In genomic region chr11:66258851-66259250, GRCm38 (mm10) we compare ENCODE assay signal across 9 mouse cellular contexts.
A peak's percentile ranks its signal among the peaks of the same experiment; 100 is the strongest.
DNase-seq lines count a peak whose midpoint lies in the region; ATAC-seq and TF ChIP-seq lines count a peak whose summit lies in the region.
"Had no signal": no experiment of that assay in that cellular context is flagged by ENCODE, and none has a peak within 500 bp of the region (broad histone marks: within the 10 kb centered on the region; RNA-seq: fewer than 3 reads in every experiment).

No protein-coding gene starts in this region.

- H3K27me3 ChIP-seq in forebrain, embryonic 10.5 days (ENCODE audit: poor library complexity, severe bottlenecking) = no peaks in the 10 kb centered on the region
- no peaks in the 10 kb centered on the region for H3K27me3 ChIP-seq in forebrain, postnatal 0 days (ENCODE audit: insufficient read depth, low read length)
- no peaks in the 10 kb centered on the region for H3K27me3 ChIP-seq in neural tube, embryonic 15.5 days (replicated peaks)
- no peaks in the 10 kb centered on the region for H3K27me3 ChIP-seq in stomach, postnatal 0 days (ENCODE audit: control insufficient read depth, insufficient read depth, low read length)
- H3K27me3 ChIP-seq: embryonic facial prominence, embryonic 15.5 days had no signal

- H3K4me2 ChIP-seq in forebrain, postnatal 0 days (ENCODE audit: low read depth) = no peak overlapping the region
- H3K4me2 ChIP-seq in neural tube, embryonic 15.5 days = no peak overlapping the region
- no peak overlapping the region for H3K4me2 ChIP-seq in stomach, postnatal 0 days (replicated peaks; ENCODE audit: low read depth)
- H3K4me2 ChIP-seq: embryonic facial prominence, embryonic 15.5 days had no signal

- ATAC-seq in forebrain, postnatal 0 days = no peak
- no peak for ATAC-seq in neural tube, embryonic 15.5 days (ENCODE audit: low FRiP score)
- ATAC-seq in stomach, postnatal 0 days (ENCODE audit: low FRiP score, low TSS enrichment) = no peak

- no peak overlapping the region for H3K27ac ChIP-seq in forebrain, embryonic 10.5 days
- H3K27ac ChIP-seq in forebrain, postnatal 0 days (ENCODE audit: low read depth, low read length) = no peak overlapping the region
- no peak overlapping the region for H3K27ac ChIP-seq in neural tube, embryonic 15.5 days (replicated peaks)
- H3K27ac ChIP-seq in stomach, postnatal 0 days (replicated peaks) = no peak overlapping the region
- H3K27ac ChIP-seq: embryonic facial prominence, embryonic 15.5 days had no signal

- WGBS in forebrain, embryonic 10.5 days = 17% methylated on average over 3 of the region's 3 CpGs
- 23% methylated on average over 3 of the region's 3 CpGs for WGBS in forebrain, postnatal 0 days
- 45% methylated on average over 3 of the region's 3 CpGs for WGBS in neural tube, embryonic 15.5 days
- WGBS in stomach, postnatal 0 days = 11% methylated on average over 3 of the region's 3 CpGs

- H3K4me3 ChIP-seq in forebrain, embryonic 10.5 days = no peak overlapping the region
- H3K4me3 ChIP-seq in forebrain, postnatal 0 days (ENCODE audit: low read depth, low read length) = no peak overlapping the region
- H3K4me3 ChIP-seq in neural tube, embryonic 15.5 days (replicated peaks) = no peak overlapping the region
- no peak overlapping the region for H3K4me3 ChIP-seq in stomach, postnatal 0 days (ENCODE audit: low read depth, low read length)
- H3K4me3 ChIP-seq: embryonic facial prominence, embryonic 15.5 days had no signal

- peak; percentile 47 for DNase-seq in forebrain, embryonic 10.5 days (ENCODE audit: extremely low spot score, low spot score)
- no peak for DNase-seq in forebrain, postnatal 0 days
- DNase-seq in neural tube, embryonic 10.5 days (ENCODE audit: extremely low spot score, low spot score) = peak; percentile 66
- DNase-seq in kidney, postnatal 14 days = peak; percentile 53
- DNase-seq in stomach, postnatal 0 days (ENCODE audit: low spot score) = peak; percentile 62
- DNase-seq in right cerebral cortex, postnatal 25 days = no peak
- DNase-seq in thymus, postnatal 36 days = no peak

- H3K4me1 ChIP-seq in forebrain, embryonic 10.5 days = no peaks in the 10 kb centered on the region
- H3K4me1 ChIP-seq in forebrain, postnatal 0 days (ENCODE audit: insufficient read depth) = no peaks in the 10 kb centered on the region
- H3K4me1 ChIP-seq in neural tube, embryonic 15.5 days = no peaks in the 10 kb centered on the region
- no peaks in the 10 kb centered on the region for H3K4me1 ChIP-seq in stomach, postnatal 0 days (replicated peaks; ENCODE audit: control insufficient read depth, insufficient read depth)
- H3K4me1 ChIP-seq: embryonic facial prominence, embryonic 15.5 days had no signal

- no peak overlapping the region for H3K9ac ChIP-seq in forebrain, postnatal 0 days
- H3K9ac ChIP-seq in neural tube, embryonic 15.5 days (replicated peaks) = no peak overlapping the region
- H3K9ac ChIP-seq in stomach, postnatal 0 days (ENCODE audit: low read length) = no peak overlapping the region
- H3K9ac ChIP-seq: embryonic facial prominence, embryonic 15.5 days had no signal

- no peaks in the 10 kb centered on the region for H3K9me3 ChIP-seq in forebrain, embryonic 10.5 days
- H3K9me3 ChIP-seq in forebrain, postnatal 0 days (ENCODE audit: low read length) = no peaks in the 10 kb centered on the region
- no peaks in the 10 kb centered on the region for H3K9me3 ChIP-seq in neural tube, embryonic 15.5 days (replicated peaks)
- H3K9me3 ChIP-seq in stomach, postnatal 0 days (ENCODE audit: control insufficient read depth, low read length) = no peaks in the 10 kb centered on the region
- H3K9me3 ChIP-seq: embryonic facial prominence, embryonic 15.5 days had no signal

- no peak for TF ChIP-seq CTCF in forebrain, postnatal 0 days (IDR thresholded peaks at IDR 0.05; ENCODE audit: low read depth)
- no peak for TF ChIP-seq CTCF in stomach, postnatal 0 days (IDR thresholded peaks at IDR 0.05; ENCODE audit: low read depth)

- no peaks in the 10 kb centered on the region for H3K36me3 ChIP-seq in forebrain, embryonic 10.5 days (replicated peaks)
- H3K36me3 ChIP-seq in forebrain, postnatal 0 days (ENCODE audit: insufficient read depth) = no peaks in the 10 kb centered on the region
- no peaks in the 10 kb centered on the region for H3K36me3 ChIP-seq in neural tube, embryonic 15.5 days
- no peaks in the 10 kb centered on the region for H3K36me3 ChIP-seq in stomach, postnatal 0 days (ENCODE audit: control insufficient read depth, insufficient read depth, low read length)
- H3K36me3 ChIP-seq: embryonic facial prominence, embryonic 15.5 days had no signal

- TF ChIP-seq EP300 in stomach, postnatal 0 days (optimal IDR thresholded peaks at IDR 0.05) = no peak

Comparison
In these comparisons a context has a peak if more than half of its experiments do, and no peak if none do; other contexts are left out.
1. DNase-seq: peak in forebrain, embryonic 10.5 days (single experiment), neural tube, embryonic 10.5 days (single experiment), kidney, postnatal 14 days (single experiment) and stomach, postnatal 0 days (single experiment); none in forebrain, postnatal 0 days (single experiment), right cerebral cortex, postnatal 25 days (single experiment) and thymus, postnatal 36 days (0 of 2).